In the genomic region with DNA sequence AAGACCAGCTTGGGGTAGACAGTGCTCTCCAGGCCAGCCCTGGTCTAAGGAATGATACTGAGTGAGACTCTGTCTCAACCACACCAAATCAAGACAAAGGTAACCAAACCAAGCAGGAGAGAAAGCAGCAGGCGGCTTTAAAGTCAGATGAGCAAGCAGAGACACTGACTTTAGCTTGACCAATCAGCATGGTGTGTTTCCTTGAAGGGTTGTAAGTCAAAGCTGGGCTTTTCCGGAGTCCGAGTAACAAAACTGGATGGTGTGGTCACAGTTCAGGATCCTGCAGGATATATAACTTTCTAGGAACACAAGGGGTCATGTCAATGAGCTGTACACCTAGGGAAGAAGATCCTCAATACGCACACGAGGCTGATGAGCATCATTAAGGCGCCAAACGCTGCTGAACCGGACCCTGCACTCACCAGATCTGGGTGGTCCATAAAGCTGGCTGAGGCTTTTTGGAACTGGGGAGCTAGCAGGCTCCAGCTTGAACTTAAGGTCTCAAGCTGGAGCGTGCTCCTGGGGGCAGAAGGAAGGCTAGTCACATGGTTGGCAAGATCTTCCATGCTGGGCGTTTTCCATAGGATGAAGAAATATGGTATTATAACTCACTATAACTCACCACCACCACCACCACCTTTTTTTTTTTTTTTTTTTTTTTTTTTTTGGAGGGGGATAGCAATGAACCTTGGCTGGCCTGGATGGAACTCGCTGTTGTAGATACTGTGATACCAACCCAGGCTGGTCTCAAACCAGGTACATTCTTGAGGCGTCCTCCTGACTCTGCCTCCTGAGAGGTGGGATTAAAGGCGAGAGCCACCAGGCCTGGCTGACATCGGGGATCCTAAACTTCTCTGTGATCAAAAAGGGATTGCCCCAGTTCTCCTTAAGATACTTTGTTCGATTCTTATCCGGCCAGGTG, we compare ENCODE assay signal across 8 mouse cellular contexts. TPM values are rescaled to one million over a fixed set of nuclear protein-coding genes. Genes with fewer than 3 reads are reported as not detected.
DNase-seq lines count a peak whose midpoint lies in the region; ATAC-seq and TF ChIP-seq lines count a peak whose summit lies in the region.

No protein-coding gene starts in this region.

- H3K4me1 ChIP-seq in kidney, adult 2 months (ENCODE audit: control insufficient read depth, insufficient read depth, low read length) = peaks cover 13% of the 10 kb centered on the region
- H3K4me1 ChIP-seq in bone marrow, adult 2 months (ENCODE audit: control insufficient read depth, insufficient read depth, low read length) = peaks cover 1% of the 10 kb centered on the region; the same call in 1 of the 2 replicates
- peaks cover 17% of the 10 kb centered on the region for H3K4me1 ChIP-seq in hindbrain, embryonic 15.5 days (replicated peaks)
- peaks cover 20% of the 10 kb centered on the region for H3K4me1 ChIP-seq in midbrain, embryonic 15.5 days

- no peak overlapping the region for H3K9ac ChIP-seq in hindbrain, embryonic 15.5 days
- no peak overlapping the region for H3K9ac ChIP-seq in midbrain, embryonic 15.5 days

- H3K9me3 ChIP-seq in hindbrain, embryonic 15.5 days = no peaks in the 10 kb centered on the region
- no peaks in the 10 kb centered on the region for H3K9me3 ChIP-seq in midbrain, embryonic 15.5 days

- H3K27me3 ChIP-seq in kidney, adult 2 months (replicated peaks; ENCODE audit: control insufficient read depth, insufficient read depth, low read length) = no peaks in the 10 kb centered on the region
- no peaks in the 10 kb centered on the region for H3K27me3 ChIP-seq in hindbrain, embryonic 15.5 days
- H3K27me3 ChIP-seq in midbrain, embryonic 15.5 days (replicated peaks) = no peaks in the 10 kb centered on the region

- peak overlapping the region; percentile 49 for H3K4me2 ChIP-seq in hindbrain, embryonic 15.5 days
- H3K4me2 ChIP-seq in midbrain, embryonic 15.5 days = peak overlapping the region; percentile 30; the same call in 1 of the 2 replicates

- peak overlapping the region; percentile 53 for H3K4me3 ChIP-seq in kidney, adult 2 months (ENCODE audit: insufficient read depth, low read depth, low read length)
- peak overlapping the region; percentile 92 for H3K4me3 ChIP-seq in bone marrow, adult 2 months (replicated peaks; ENCODE audit: control insufficient read depth, low read depth, low read length)
- H3K4me3 ChIP-seq in hindbrain, embryonic 15.5 days = peak overlapping the region; percentile 78
- H3K4me3 ChIP-seq in midbrain, embryonic 15.5 days = peak overlapping the region; percentile 70

- 45% methylated on average over 16 of the region's 16 CpGs for WGBS in kidney, adult 2 months
- WGBS in bone marrow, adult 2 months = 48% methylated on average over 16 of the region's 16 CpGs
- WGBS in hindbrain, embryonic 15.5 days = 57% methylated on average over 16 of the region's 16 CpGs
- 58% methylated on average over 16 of the region's 16 CpGs for WGBS in midbrain, embryonic 15.5 days

- no peak for TF ChIP-seq CTCF in kidney, adult 2 months (conservative IDR thresholded peaks at IDR 0.05; ENCODE audit: insufficient read depth, insufficient read length, low read depth, low read length)
- no peak for TF ChIP-seq CTCF in bone marrow, adult 2 months (IDR thresholded peaks at IDR 0.05; ENCODE audit: control insufficient read depth, insufficient read depth, low read length)

- peak overlapping the region; percentile 59 for H3K27ac ChIP-seq in kidney, adult 2 months (ENCODE audit: insufficient read depth, low read depth, low read length)
- H3K27ac ChIP-seq in bone marrow, adult 2 months (ENCODE audit: control insufficient read depth, insufficient read depth, low read depth, low read length, poor library complexity) = no peak overlapping the region
- H3K27ac ChIP-seq in hindbrain, embryonic 15.5 days (replicated peaks) = no peak overlapping the region
- H3K27ac ChIP-seq in midbrain, embryonic 15.5 days = no peak overlapping the region

- H3K36me3 ChIP-seq in kidney, adult 2 months (ENCODE audit: control insufficient read depth, insufficient read depth, low read length) = no peaks in the 10 kb centered on the region; the same call in 1 of the 2 replicates
- peaks cover 14% of the 10 kb centered on the region for H3K36me3 ChIP-seq in hindbrain, embryonic 15.5 days
- H3K36me3 ChIP-seq in midbrain, embryonic 15.5 days (replicated peaks) = peaks cover 6% of the 10 kb centered on the region; the same call in 1 of the 2 replicates

- peak; percentile 39; the same call in 1 of the 2 replicates for ATAC-seq in hindbrain, embryonic 15.5 days (ENCODE audit: low FRiP score, low read depth)
- peak; percentile 46 for ATAC-seq in midbrain, embryonic 15.5 days (replicated peaks)

- no peak for TF ChIP-seq POLR2A in kidney, adult 2 months (IDR thresholded peaks at IDR 0.05; ENCODE audit: low read depth, low read length)
- no peak for TF ChIP-seq POLR2A in bone marrow, adult 2 months (IDR thresholded peaks at IDR 0.05; ENCODE audit: borderline replicate concordance, control insufficient read depth, low read depth, low read length)

- no peak for DNase-seq in kidney, adult 2 months
- no peak for DNase-seq in kidney, postnatal 36 days
- no peak for DNase-seq in adipocyte (ENCODE audit: low spot score)
- DNase-seq in thymus, postnatal 4 days = no peak
- DNase-seq in adrenal gland, adult 18-20 months (ENCODE audit: low spot score in 2 of 2) = no peak

RNA-seq across cellular contexts. Expression of a gene that starts 0.6 kb away (rescaled TPM):
- 45.4 and 90.1 TPM in 2 replicates for polyA plus RNA-seq in kidney, adult 2 months (2012; rRNA removed)
- 723 and 1,224 TPM in 2 replicates for polyA plus RNA-seq in bone marrow, adult 2 months (2011; ENCODE audit: insufficient read depth, insufficient read length, low replicate concordance, missing spikeins)
- 135 and 176 TPM in 2 replicates for polyA plus RNA-seq in hindbrain, embryonic 15.5 days (2015; fragmentation: Nextera tagmentation; extraction: Ambion mirVana)
- polyA plus RNA-seq in midbrain, embryonic 15.5 days (2015; fragmentation: Nextera tagmentation; extraction: Ambion mirVana) = 127 and 133 TPM in 2 replicates
- total RNA-seq in adrenal gland, adult 18-20 months (2021) = 100 to 1,000 TPM; 443 to 509 TPM

RNA-seq across cellular contexts. Expression of a gene that starts 6.1 kb away (rescaled TPM):
- 0.19 and 0.67 TPM in 2 replicates for polyA plus RNA-seq in kidney, adult 2 months (2012; rRNA removed)
- polyA plus RNA-seq in bone marrow, adult 2 months (2011; ENCODE audit: insufficient read depth, insufficient read length, low replicate concordance, missing spikeins) = not detected in 2 replicates
- 8.6 and 8.8 TPM in 2 replicates for polyA plus RNA-seq in hindbrain, embryonic 15.5 days (2015; fragmentation: Nextera tagmentation; extraction: Ambion mirVana)
- polyA plus RNA-seq in midbrain, embryonic 15.5 days (2015; fragmentation: Nextera tagmentation; extraction: Ambion mirVana) = 8.0 and 8.6 TPM in 2 replicates
- 1 to 10 TPM in 1 of 2 experiments, under 1 TPM in 1; 0.43 to 1.3 TPM for total RNA-seq in adrenal gland, adult 18-20 months (2021)

RNA-seq across cellular contexts. Expression of a gene that starts 13.5 kb away (rescaled TPM):
- 0.16 and 0.34 TPM in 2 replicates for polyA plus RNA-seq in kidney, adult 2 months (2012; rRNA removed)
- polyA plus RNA-seq in bone marrow, adult 2 months (2011; ENCODE audit: insufficient read depth, insufficient read length, low replicate concordance, missing spikeins) = 0.11 TPM in 1 of 2 replicates, not detected in the other
- 57.4 and 61.8 TPM in 2 replicates for polyA plus RNA-seq in hindbrain, embryonic 15.5 days (2015; fragmentation: Nextera tagmentation; extraction: Ambion mirVana)
- 57.0 and 65.0 TPM in 2 replicates for polyA plus RNA-seq in midbrain, embryonic 15.5 days (2015; fragmentation: Nextera tagmentation; extraction: Ambion mirVana)
- total RNA-seq in adrenal gland, adult 18-20 months (2021) = 1 to 10 TPM; 6.9 to 9.7 TPM

RNA-seq across cellular contexts. Expression of a gene that starts 27.9 kb away (rescaled TPM):
- polyA plus RNA-seq in kidney, adult 2 months (2012; rRNA removed) = 31.2 and 32.5 TPM in 2 replicates
- 5.0 and 7.8 TPM in 2 replicates for polyA plus RNA-seq in bone marrow, adult 2 months (2011; ENCODE audit: insufficient read depth, insufficient read length, low replicate concordance, missing spikeins)
- polyA plus RNA-seq in hindbrain, embryonic 15.5 days (2015; fragmentation: Nextera tagmentation; extraction: Ambion mirVana) = 18.3 and 22.2 TPM in 2 replicates
- polyA plus RNA-seq in midbrain, embryonic 15.5 days (2015; fragmentation: Nextera tagmentation; extraction: Ambion mirVana) = 20.4 and 24.5 TPM in 2 replicates
- total RNA-seq in adrenal gland, adult 18-20 months (2021) = 10 to 100 TPM; 52.1 to 55.6 TPM

RNA-seq across cellular contexts. Expression of a gene that starts 33.4 kb away (rescaled TPM):
- not detected in 2 replicates for polyA plus RNA-seq in kidney, adult 2 months (2012; rRNA removed)
- polyA plus RNA-seq in bone marrow, adult 2 months (2011; ENCODE audit: insufficient read depth, insufficient read length, low replicate concordance, missing spikeins) = not detected in 2 replicates
- polyA plus RNA-seq in hindbrain, embryonic 15.5 days (2015; fragmentation: Nextera tagmentation; extraction: Ambion mirVana) = 0.47 and 3.0 TPM in 2 replicates
- 0.67 and 0.69 TPM in 2 replicates for polyA plus RNA-seq in midbrain, embryonic 15.5 days (2015; fragmentation: Nextera tagmentation; extraction: Ambion mirVana)
- total RNA-seq in adrenal gland, adult 18-20 months (2021) = not detected

Comparison
In these comparisons a context has a peak if more than half of its experiments do, and no peak if none do; other contexts are left out.
1. RNA of a gene that starts 13.5 kb away (polyA plus RNA-seq): 57.0 to 65.0 TPM in midbrain, embryonic 15.5 days and 57.4 to 61.8 TPM in hindbrain, embryonic 15.5 days; 0.16 to 0.34 TPM in kidney, adult 2 months and 0.11 TPM in bone marrow, adult 2 months; every median in the first group is over 10 times any median in the second.
2. Peak in every context shown above with its lines, with median percentiles within 50 percentile points of each other: H3K4me3 ChIP-seq.